Comparison of ENCODE assay signal across 2 mouse cellular contexts in genomic region chr17:80270622-80271021, GRCm38 (mm10). TPM values are rescaled to one million over a fixed set of nuclear protein-coding genes. Genes with fewer than 3 reads are reported as not detected.
"Had no signal": no experiment of that assay in that cellular context is flagged by ENCODE, and none has a peak within 500 bp of the region (broad histone marks: within the 10 kb centered on the region; RNA-seq: fewer than 3 reads in every experiment).

No protein-coding gene starts in this region.

RNA-seq across cellular contexts. Expression of gene Arhgef33, which starts 36.6 kb away (rescaled TPM):
- polyA plus RNA-seq: liver, adult 2 months; liver, embryonic 15.5 days had no signal
